Mouse (Mus musculus) ovary, adult 18-20 months (tissue): ENCODE results near the gene Anp32e.
"Not testable (repeated sequence)": the region's sequence is repeated elsewhere in the genome, so short reads cannot be mapped to it uniquely, and the experiment has no call there.

Experiments
- DNase-seq: peaks from one replicate; pipeline ENCODE4 v3.0.0; 2022; ENCODE audit warnings: low spot score, mixed read lengths

The Anp32e gene

GRCm38 (mm10) chr3:95977079-95977478, 48.0 kb downstream of the Anp32e start:
- DNase-seq, result no peak

GRCm38 (mm10) chr3:95977587-95977986, 48.5 kb downstream of the Anp32e start:
- not testable (repeated sequence) for DNase-seq

DNA sequence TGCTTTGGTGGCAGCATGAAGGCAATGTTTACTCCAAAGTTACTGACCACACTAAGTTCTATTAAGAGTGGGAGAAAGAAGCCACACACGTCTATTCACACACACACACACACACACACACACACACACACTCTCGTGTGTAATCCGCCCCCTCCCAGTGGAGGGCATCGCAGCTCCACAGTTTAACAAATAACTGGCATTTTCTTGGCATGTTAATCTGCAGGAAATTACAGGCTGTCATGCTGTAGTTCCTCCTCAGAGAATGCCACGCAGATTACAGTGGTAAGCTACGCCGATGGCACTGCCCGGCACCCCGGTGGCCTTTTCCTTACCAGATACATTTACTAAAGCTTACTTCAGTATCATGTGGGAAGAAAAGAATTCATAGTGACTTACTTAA, 49.2 kb downstream of the Anp32e start:
- no peak for DNase-seq

DNA sequence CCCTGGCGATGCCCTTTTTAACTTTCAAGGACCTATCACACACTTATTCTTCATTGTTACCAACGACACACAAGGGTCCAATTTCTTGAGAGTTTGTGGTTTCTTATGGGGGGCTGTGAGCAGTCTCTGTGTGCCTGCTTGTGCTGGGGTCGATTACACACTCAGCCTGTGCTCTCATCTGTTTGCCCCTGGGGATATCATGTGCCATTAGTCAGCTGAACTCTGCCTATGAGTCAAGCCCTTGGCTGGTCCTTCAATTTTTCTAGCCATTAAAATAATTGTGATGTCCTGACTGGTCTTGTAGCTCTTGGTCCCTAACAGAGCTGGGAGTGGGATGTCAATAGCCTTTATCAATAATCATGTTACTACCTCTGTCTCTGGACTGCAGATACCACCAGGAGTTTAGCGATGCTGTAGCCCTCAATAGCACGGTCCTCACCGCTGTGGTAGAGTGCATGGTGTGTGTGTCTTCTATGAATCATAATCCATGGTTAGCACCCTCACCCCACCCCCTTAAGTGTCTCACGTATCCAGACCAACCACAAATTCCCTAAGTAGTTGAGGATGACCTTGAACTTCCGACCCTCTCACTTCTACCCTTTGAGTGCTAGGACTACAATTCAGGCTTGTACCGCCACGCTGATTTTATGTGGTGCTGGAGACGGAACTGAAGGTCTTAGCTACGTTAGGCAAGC, 51.4 kb downstream of the Anp32e start:
- no peak for DNase-seq

GRCm38 (mm10) chr3:95982129-95982528, 53.1 kb downstream of the Anp32e start:
- no peak for DNase-seq

- DNase-seq, result peak; percentile 46
These were observed 56.4 kb downstream of the Anp32e start for GRCm38 (mm10) chr3:95985209-95986000.

- no peak for DNase-seq
These were observed 57.1 kb downstream of the Anp32e start for GRCm38 (mm10) chr3:95986001-95986622.

DNA sequence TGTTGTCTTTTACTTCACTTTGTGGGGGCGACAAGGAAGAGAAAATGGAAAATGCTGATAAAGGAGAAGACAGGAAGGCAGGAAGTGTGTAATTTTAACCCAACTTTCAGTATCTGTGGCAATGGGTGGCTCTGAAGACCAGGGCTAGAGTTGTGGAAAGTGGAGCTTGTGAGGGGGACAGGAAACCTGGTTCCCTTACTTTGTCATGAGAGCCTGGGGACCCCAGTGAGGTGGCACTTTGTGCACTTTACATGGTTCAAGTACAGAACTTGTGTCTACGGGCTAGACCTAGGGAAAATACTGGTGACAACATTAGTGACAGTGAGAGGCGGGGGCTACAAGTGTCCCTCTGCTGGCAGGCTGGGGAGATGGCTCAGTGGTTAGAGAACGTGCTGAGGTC, 57.9 kb downstream of the Anp32e start:
- no peak for DNase-seq

DNA sequence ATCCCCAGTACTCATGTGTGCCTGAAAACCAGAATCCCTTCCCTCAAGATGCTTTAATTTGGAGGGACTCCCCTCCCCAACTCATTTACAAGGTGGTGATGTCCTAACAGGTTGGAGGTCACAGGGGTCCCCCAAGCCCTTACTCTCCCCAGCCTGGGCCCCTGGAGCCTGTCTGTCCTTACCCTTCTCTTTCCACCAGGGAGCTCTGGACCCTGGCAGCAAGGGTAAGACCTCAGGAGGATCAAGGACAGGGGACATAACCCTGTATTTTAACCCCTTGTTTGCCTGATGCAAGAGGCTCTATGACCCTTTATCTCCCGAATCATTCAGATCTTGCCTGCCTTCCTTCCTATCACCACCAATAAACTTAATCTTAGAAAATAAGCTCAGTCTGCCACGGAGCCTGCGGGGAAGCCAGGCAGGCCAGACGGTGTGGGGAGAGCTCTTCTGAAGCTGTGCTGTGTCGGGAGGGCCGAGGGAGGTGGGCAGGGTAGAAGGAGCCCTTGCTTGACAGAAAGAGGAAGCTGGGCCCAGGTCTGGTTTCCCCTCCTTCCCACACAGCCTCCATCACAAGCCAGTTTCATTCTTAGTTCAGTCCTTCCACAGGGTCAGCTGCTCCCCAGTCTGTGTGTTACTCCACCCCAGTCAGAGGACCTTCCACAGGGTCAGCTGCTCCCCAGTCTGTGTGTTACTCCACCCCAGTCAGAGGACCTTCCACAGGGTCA, 58.5 kb downstream of the Anp32e start:
- no peak for DNase-seq

GRCm38 (mm10) chr3:95988138-95988537, 59.1 kb downstream of the Anp32e start:
- DNase-seq, result no peak

DNA sequence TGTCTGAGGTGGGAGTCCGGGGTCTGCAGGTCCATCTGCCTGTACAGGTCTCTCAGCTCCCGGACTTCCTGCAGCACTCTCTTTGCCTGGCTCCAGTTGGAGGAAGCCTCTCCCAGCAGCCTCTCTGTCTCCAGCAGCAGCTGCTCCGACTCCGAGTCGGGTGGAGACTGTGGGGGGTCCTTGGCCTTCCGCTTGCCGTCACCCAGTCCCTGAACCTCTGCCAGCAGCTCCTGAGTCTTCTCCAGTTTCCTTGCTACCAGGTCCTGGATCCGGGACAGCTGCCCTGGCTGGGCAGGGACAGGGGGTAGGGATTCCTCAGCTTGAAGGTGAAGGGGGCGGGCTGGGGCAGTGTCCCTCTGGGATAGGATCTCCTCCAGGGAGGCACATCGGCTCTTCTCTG, 59.9 kb downstream of the Anp32e start:
- DNase-seq, result peak; percentile 44

- no peak for DNase-seq
These were observed 61.4 kb downstream of the Anp32e start for GRCm38 (mm10) chr3:95990413-95990941.

GRCm38 (mm10) chr3:95992990-95993603, 64.1 kb downstream of the Anp32e start:
- no peak for DNase-seq

DNA sequence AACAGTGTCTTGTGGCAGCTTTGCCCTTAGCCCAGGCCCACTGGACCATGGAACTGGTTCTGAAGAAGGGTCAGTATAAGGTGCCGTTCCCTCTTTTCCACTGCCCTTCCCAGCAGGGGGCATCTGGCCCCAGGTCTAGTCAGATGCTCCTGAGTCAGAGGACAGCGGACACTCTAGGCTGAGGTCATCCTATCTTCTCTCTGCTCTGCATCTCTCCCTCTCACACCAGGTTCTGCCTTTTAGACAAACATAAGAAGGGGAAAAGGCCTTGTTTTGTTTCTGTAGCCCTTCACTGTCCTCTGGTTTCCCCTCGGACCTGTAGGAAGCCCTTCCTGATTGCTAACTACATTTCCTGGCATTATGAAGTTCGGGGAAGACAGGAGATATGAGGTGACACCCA, 64.8 kb downstream of the Anp32e start:
- no peak for DNase-seq

DNA sequence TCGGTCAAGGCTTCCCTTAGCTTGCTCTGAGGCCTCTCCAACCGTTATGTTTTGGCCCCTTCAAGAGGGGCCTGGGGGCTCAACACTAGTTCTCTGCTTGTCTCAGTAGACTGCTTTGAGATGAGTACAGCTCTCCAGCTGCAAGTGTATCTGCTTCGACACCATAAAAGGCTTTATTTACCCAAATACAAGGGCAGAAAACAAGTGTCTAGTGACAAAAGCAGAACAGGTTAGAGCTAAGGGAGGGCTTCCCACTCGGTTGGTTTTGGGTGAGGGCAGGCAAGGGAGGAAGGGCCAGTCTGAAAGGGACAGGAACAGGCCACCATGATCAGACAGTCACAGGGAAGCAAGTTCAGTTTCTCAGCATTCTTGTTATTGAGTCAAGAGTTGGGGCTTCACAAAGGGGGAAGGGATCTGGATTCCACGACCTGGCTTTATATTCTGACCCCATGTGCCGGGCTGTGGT, 65.4 kb downstream of the Anp32e start:
- DNase-seq, result no peak

- DNase-seq, result no peak
These were observed 66.1 kb downstream of the Anp32e start for GRCm38 (mm10) chr3:95994975-95995801.

DNA sequence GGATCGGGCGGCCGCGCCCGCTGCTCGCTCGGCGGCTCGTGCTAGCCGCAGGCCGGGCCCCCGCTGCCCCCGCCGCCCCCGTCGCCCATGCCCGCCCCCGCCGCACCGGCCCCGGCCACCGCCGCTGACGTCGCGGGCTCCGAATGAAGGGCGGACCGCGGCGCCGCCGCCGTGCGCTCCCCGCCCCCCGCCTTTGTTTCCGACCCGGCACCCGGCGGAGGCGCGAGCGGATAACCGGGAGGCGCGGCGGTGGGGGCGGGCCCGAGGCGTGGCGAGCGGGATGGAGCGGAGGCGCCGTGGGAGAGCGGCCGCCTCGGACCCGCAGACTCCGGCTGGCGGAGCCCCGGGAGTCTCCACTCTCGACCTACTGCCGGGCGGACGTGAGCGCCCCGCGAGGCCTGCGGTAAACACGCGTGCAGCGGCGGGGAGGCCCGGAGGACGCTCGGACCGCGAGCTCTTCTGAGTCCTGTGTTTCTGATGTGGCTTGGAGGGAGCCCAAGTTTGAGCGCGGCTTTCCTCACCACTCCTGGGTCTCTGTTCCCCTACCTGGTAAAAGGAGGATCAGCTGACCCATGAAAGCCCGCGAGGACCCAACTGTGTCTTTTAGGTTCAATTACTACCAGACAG, 66.9 kb downstream of the Anp32e start, which contains the start of gene Plekho1:
TSS of gene Plekho1 (minus strand) at position 200 of the 627 bp plus-strand sequence.
- peak; percentile 54 for DNase-seq

- no peak for DNase-seq
These were observed 67.5 kb downstream of the Anp32e start for GRCm38 (mm10) chr3:95996451-95997073.
